Mouse (Mus musculus) urinary bladder, adult 18-20 months (tissue): ENCODE data around the gene Ugt1a6b.
A peak's percentile ranks its signal among the peaks of the same experiment; 100 is the strongest.
"Not testable (repeated sequence)": the region's sequence is repeated elsewhere in the genome, so short reads cannot be mapped to it uniquely, and the experiment has no call there.

Experiments used
- DNase-seq, 2 experiments: peaks; one replicate each; pipeline ENCODE4 v3.0.0; 2022; ENCODE audit warnings: low spot score in 2 of 2, mixed read lengths in 2 of 2

Gene Ugt1a6b

DNA sequence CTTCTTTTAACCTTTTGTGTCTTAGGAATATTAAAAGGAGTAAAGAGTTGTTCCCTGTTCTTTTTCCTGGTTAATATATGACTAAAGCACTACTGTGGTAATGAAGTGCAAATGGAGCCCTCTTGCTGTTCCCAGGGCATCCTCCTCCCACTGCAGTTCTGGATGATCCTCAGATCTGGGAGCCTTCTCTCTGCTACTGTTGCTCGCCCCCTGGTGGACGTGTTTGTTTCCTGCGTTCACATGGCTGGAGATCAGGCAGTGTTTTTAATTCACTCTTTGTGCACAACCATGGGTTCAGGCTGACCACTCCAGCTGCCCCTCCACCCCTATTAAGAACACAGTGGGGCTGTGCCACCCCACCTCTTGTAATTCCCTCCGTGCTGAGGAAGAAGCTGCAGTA, 17.5 kb downstream of the Ugt1a6b start:
- DNase-seq = not testable (repeated sequence)

DNA sequence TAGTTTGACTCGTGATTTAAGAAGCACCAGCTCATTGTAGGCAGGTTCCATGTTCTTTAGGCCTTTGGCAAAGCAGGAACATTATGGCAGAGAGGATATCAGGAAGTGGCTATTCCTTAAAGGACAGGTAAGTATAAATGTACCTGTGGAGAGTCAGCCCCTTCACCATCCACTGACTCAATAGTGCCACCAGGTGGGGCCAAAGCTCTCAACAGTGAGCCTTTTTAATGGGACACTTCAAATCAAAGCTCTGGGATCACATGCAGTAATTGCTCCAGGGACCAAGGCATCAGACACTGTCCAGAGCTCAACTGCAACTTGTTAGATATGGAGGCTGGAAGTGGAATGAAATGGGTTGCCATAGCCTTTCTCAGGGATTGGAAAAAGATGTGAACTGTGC, 18.5 kb downstream of the Ugt1a6b start:
- not testable (repeated sequence) for DNase-seq

DNA sequence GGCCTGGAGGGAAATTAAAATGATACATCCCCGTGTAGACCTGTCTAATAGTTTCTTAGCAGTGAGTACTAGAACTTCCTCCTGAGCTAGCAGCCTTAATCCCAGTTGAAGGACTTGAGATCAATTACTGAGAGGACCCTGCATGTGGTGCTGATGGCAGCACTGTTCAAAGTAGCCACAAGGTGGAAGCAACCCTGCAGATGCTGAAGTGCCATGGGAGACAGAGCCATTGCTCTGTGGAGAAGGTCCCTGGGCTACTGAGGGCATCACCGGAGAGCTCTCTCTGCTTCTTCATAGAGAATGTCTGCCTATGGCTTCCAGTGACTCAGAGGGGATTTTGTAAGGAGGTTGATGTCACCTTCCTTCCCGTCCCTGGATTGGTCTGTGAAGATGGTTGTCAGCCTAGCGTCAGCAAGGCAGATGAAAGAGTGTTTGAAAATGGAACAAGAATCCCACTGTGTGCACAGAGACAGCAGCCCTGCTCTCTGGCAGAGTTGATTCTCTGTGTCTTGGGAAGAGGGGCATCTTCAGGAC, 22.8 kb downstream of the Ugt1a6b start:
- not testable (repeated sequence) for DNase-seq

DNA sequence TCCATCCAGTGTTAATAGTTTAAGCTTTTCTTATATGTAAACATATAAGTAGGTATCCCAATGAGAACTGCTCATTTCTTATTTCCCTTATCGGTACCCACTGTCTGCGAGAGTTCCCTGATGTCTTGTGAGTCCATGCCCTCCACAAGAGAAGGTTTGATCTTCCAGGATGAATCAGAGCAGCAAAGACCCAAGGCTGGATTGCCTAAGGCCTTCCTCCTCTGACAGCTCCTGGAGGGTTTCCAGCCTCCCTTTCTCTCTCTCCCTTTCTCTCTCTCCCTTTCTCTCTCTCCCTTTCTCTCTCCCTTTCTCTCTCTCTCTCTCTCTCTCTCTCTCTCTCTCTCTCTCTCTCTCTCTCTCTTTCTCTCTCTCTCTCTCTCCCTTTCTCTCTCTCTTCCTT, 26.0 kb downstream of the Ugt1a6b start:
- DNase-seq = not testable (repeated sequence)

DNA sequence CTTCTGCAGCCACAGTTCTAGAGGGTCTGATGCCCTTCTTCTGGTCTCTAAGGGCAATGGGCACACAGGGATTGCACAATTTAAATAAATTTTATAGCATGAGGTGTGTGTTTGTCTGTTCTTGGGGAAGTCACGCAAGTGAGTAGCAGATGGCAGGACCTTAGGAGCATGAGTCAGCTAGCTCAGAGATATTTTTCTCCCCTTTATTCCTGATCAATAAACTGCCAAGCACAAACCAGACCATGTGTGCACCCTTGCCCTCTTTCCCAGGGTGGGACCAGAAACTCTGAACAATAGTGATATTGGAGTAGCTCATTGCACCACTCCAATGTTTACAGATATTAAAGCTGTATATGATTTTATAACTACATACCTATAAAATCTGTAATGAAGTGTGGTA, 27.2 kb downstream of the Ugt1a6b start:
- not testable (repeated sequence) for DNase-seq

DNA sequence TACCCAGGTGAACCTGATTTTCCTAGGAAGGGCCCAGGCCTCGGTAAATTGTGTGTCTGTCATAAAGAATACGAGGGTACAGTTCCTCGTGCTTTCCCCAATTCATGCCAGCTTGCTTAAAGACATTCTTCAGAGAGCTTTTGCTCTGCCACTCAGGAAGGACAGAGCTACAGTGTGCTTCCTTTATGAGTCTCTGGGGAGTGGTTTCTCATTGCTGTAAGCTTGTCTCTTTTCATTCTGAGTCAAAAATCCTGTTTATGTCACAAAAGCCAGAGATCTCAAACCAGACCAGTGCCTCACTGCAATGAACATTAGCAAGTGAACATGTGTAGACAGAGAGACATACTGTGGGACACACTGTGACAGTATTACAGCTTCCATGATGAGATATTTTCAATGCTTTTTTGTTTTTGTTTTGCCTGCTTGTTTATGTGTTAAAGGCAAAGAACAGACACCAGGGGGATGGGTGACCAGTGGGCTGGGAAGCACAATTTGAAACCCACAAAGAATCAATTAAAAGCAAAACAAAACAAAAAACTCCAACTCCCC, 30.9 kb downstream of the Ugt1a6b start:
- DNase-seq = no peak

DNA sequence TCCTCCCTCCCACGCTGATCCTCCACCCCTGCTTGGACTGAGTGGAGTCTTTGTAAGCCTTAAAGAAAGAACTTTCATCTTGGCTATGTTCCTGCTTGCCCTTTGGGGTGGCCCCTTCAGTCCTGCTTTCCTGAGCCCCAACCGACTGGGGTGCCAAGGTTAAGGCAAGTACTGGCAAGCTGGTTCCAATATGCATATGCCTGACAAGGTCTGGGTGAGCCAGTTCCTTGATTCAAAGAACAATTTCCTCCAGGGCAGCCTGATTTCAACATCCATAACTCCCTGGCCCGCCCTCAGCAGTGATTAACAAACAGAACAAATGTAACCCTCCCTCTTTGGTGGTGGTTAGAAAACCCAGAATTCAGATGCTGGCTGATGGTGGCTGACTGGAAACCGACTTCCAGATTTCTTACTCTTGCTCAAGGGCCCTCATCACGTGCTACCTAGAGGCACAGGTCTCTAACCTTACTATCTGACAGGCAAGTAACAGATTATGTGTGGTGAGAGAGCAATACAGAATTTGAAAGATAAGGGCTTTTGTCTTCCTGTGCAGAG, 31.5 kb downstream of the Ugt1a6b start, which contains the start of gene Ugt1a6a:
TSS of gene Ugt1a6a (plus strand) at position 353 of the 555 bp plus-strand sequence.
- DNase-seq = peak; percentile 48 to 84

DNA sequence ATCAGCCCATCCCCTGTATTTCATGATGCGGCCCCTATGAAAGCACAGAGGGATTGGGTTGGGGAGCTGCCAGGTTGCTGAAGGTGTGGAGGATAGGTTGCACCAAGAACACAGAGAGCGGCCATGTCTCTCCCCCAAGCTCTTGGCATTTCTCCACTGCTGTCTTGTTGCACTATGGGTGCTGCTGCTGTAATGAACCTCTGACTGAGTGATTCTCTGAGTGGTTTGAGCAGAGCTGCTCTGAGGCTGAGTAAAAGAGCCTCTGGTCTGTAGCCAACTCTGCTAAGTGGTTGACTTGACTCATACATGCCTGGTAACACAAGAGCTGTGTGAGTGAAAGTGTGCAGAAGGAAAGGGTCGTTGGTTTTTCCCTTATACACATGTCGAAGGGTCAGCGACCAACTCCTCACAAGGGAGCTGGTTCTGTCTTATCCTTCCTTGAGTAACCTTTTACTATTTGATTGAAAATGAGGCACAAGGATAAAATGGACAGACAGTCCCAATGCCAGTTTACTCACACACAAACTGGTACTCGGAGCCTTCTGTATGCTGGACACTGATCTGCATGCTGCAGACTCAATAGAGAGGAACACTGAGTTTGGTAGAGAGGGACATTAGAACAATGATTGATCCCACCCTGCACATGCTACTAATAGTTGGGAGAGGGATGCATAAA, 32.3 kb downstream of the Ugt1a6b start:
- not testable (repeated sequence) for DNase-seq

DNA sequence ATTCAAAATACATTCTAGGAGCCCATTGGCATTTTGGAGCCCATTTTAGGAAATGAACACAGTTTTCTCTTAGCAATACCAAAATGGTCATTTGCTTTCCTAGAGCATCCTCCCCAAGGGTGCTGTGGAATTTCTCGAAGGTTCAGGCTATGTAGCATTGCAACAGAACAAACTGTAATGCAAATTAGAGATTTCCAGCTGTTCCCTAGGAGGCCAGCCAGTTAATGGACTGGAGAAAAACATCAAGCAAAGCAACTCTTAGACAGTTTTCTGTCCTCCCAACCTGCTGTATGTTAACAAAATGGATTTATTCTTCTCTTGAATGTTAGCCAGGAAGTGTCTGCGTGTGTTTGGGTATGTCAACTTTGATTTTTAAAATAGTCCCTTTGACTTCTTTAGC, 33.6 kb downstream of the Ugt1a6b start:
- no peak for DNase-seq

DNA sequence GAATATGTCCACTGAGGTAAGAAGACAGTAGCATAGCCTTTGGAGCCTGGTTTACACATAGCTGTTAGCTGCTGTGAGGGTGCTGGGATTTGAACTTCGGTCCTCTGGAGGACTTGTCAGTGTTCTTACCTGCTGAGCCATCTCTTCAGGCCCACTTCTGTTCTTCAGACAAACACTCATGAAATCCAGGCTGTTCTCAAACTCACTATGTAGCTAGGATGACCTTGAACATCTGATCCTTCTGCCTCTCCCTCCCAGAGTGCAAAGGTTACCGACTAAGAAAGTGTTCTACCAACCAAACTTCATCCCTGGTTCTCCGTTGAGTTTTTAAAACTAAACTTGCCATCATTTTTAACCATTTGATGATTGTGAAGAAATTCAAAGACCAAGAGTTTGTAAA, 34.2 kb downstream of the Ugt1a6b start:
- no peak for DNase-seq

DNA sequence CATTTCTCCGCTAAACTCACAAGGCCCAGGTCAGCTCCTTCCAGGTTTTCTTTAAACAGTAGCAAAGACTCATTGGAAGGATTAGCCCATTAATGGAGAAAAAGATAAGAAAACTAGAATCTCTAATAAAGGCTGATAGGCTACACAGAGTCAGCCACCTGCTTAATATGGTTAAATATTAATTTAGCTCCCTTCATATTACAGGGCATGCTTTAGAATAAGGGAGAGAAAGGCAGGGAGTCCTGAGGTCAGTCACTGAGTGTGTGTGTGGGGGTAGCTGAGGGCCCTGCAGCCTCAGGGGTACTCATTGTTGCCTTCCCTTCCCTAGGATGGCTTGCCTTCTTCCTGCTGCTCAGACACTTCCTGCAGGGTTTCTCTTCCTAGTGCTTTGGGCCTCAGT, 35.1 kb downstream of the Ugt1a6b start:
- DNase-seq = no peak

DNA sequence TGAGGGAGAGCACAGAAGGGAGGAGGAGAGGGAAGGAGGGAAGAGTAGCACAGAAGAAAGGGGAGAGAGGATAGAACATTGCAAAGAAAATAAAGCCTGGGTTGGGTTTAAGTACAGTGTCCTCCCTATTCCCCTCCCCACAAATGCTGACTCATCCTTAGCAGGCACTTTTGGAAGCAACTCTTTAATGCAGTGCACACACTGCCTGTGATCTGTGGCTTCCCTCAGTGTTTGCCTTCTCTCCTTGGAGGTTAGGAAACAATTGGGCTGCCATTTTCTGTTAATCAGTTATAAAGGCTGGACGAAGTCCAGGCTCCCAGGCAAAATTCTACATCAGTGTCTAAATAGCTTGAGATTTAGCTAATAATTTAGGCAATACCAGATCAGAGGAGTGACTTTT, 37.4 kb downstream of the Ugt1a6b start:
- not testable (repeated sequence) for DNase-seq

DNA sequence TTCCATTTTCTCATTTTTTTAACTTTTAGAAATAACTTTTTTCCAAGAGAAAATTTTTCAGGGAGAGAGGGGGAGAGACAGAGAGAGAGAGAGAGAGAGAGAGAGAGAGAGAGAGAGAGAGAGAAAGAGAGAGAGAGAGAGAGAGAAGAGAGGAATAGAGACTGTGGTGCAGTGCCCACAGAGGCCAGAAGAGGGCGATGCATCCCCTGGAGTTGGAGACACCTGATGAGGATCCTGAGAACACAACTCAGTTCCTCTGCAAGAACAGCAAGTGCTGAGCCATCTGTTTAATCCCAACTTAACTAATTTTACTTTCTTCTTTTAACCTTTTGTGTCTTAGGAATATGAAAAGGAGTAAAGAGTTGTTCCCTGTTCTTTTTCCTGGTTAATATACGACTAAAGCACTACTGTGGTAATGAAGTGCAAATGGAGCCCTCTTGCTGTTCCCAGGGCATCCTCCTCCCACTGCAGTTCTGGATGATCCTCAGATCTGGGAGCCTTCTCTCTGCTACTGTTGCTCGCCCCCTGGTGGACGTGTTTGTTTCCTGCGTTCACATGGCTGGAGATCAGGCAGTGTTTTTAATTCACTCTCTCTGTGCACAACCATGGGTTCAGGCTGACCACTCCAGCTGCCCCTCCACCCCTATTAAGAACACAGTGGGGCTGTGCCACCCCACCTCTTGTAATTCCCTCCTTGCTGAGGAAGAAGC, 41.1 kb downstream of the Ugt1a6b start:
- peak in 1 of 2 experiments; percentile 38 for DNase-seq

DNA sequence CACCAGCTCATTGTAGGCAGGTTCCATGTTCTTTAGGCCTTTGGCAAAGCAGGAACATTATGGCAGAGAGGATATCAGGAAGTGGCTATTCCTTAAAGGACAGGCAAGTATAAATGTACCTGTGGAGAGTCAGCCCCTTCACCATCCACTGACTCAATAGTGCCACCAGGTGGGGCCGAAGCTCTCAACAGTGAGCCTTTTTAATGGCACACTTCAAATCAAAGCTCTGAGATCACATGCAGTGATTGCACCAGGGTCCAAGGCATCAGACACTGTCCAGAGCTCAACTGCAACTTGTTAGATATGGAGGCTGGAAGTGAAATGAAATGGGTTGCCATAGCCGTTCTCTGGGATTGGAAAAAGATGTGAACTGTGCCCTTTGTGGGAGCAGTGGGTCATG, 42.2 kb downstream of the Ugt1a6b start:
- not testable (repeated sequence) for DNase-seq

DNA sequence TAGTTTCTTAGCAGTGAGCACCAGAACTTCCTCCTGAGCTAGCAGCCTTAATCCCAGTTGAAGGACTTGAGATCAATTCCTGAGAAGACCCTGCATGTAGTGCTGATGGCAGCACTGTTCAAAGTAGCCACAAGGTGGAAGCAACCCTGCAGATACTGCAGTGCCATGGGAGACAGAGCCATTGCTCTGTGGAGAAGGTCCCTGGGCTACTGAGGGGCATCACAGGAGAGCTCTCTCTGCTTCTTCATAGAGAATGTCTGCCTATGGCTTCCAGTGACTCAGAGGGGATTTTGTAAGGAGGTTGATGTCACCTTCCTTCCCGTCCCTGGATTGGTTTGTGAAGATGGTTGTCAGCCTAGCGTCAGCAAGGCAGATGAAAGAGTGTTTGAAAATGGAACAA, 47.1 kb downstream of the Ugt1a6b start:
- not testable (repeated sequence) for DNase-seq

DNA sequence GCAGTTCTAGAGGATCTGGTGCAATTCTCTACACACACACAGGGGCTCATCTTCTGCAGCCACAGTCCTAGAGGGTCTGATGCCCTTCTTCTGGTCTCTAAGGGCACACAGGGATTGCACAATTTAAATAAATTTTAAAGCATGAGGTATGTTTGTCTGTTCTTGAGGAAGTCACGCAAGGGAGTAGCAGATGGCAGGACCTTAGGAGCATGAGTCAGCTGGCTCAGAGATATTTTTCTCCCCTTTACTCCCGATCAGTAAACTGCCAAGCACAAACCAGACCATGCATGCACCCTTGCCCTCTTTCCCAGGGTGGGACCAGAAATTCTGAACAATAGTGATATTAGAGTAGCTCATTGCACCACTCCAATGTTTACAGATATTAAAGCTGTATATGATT, 55.4 kb downstream of the Ugt1a6b start:
- DNase-seq = peak in 1 of 2 experiments; percentile 68

DNA sequence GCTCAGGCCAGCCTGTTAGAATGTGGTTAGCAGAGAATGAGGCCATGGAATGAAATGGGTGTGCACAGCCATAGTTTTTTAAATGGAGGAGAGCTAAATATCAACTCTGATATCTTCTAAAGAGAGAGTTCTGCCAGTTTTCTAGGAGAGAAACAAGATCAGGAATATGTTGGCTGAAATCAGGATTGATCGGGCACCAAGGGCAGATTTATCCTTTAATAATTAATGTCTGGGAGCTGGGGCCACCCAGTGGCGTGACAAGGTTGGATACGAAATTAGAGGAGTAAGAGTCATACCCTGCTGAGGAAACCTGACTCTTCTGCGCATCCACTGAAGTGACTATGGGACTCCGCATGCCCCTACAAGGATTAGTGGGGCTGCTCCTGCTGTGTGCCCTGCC, 62.7 kb downstream of the Ugt1a6b start, which contains the start of gene Ugt1a5:
TSS of gene Ugt1a5 (plus strand) at position 302 of the 400 bp plus-strand sequence.
- DNase-seq = no peak

DNA sequence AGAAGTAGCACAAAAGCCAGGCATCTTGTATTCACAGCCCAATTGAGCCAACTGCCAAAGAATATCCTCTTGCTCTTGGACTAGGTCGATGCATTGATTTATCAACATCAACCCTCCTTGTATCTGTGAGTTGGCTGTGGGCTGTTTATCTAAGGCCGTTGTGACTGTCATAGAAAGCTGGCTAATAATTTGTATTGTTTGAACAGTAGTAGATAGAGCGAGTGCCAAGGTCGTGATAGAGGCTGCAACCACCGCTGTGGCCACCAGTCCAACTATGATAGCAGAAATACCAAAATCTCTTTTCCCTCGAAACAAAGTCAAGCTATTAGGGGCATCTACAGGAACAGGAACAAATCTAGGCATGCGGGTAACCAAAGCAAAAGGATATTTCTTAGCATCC, 69.1 kb downstream of the Ugt1a6b start:
- DNase-seq = not testable (repeated sequence)

DNA sequence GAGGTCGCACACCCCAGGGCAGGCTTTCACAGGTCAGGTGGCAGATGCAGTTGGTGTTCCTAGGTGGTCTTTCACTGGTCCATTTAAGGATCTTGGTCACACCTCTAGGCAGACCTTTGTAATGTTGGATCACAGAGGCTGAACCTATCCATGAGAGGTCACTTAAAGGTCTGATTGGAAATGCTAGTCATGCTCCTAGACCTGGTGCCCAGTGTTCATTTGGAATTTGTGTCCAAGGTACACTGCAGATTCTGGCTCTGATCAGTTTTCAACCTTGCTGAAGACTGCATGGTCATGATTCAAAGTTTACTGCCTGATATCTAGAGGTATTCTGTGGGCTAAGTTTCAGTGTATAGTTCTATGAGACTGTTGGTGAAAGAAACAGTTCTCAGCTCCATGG, 76.6 kb downstream of the Ugt1a6b start:
- no peak for DNase-seq

DNA sequence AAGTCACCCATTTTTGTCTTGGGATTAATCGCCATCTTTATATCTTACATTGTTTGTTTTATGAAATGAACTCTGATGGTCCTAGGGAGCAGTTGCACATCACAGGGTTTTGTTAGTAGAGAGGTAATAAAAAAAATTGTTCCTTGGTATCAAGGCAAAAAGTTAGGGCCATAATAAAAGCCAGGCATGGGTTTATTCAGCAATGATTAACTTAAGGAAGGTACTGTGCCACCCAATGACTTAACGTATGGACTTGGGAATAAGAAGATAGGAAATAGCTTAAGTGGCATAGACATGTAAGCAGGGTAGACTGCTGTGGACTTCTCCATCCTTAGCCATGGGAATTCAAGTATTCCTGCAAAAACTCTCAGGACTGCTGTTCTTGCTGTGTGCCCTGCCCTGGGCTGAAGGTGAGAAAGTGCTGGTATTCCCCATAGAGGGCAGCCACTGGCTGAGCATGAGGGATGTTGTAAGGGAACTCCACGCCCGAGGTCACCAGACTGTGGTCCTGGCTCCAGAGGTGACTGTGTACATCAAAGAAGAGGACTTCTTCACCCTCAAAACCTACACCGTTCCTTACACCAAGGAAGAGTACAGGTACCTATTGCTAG, 83.4 kb downstream of the Ugt1a6b start:
- no peak for DNase-seq

DNA sequence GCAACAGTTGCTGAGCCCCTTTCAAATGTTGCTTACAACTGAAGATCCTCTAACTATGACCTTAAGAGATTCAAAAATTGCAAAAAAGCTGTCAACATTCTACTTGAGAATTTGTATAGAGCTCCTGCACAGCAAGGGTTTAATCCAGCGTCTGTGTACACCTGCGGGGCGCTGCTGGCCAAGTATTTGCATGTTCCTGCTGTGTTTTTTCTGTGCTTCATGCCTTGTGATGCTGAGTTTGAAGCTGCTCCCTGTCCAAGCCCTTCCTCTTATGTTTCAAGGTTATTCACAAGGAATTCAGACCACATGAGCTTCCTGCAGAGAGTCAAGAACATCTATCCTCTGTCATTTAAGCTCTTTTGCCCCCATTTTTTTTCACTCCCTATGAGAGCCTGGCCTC, 89.1 kb downstream of the Ugt1a6b start:
- DNase-seq = no peak

DNA sequence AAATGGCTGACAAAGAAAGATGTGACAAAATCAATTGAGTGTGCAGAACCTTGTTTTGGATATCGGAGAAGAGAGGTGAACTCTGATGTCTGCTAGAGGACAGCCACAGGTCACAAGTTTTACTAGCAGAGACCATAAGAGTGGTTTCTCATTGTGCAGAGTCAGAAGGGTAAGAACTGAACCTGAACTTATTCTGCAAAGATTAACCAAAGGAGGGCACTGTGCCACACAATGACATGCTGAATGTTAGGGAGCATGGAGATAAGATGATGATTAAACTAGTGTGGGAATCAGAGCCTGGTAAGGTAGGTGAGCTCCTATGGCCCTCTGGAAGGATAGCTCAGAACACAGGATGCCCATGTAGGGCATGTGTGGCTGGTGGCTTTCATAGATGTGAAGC, 92.6 kb downstream of the Ugt1a6b start:
- no peak for DNase-seq
